Comparison of ENCODE assay signal across 17 mouse cellular contexts in the genomic region with DNA sequence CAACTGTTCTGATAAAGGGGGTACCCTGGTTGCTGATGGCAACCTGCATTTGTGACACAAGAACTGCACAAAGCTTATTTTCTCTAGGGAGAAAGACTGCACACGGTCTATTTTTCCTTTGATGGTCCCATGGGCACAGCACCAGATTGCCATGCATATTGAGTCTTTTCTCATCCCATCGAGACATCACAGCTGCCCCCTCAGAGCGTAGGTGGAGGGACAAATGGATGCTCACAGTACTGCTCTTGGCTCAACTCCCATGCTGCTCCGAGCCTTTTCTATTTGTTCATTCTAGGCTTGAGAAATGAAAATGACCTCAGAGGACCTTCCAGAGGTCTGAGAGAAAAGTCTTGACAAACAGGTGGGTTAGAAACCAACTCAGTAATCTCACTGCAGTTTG.
DNase-seq lines count a peak whose midpoint lies in the region; TF ChIP-seq lines count a peak whose summit lies in the region.
"Had no signal": no experiment of that assay in that cellular context is flagged by ENCODE, and none has a peak within 500 bp of the region (broad histone marks: within the 10 kb centered on the region; RNA-seq: fewer than 3 reads in every experiment).

No protein-coding gene starts in this region.

- H3K4me1 ChIP-seq in cortical plate, adult 2 months (ENCODE audit: control insufficient read depth, insufficient read depth, low read length) = no peaks in the 10 kb centered on the region; the same call in 1 of the 2 replicates
- H3K4me1 ChIP-seq: intestine, embryonic 15.5 days; liver, embryonic 13.5 days; midbrain, embryonic 15.5 days; neural tube, embryonic 15.5 days had no signal

- TF ChIP-seq POLR2A in cortical plate, adult 2 months (IDR thresholded peaks at IDR 0.05; ENCODE audit: extremely low read depth, insufficient read depth, low read length) = no peak

- intact Hi-C loops in left cerebral cortex, postnatal 25 days (cut with DNase I) = loop anchor here (5.0 to 10.0 kb wide), 4 partner anchors 55 to 260 kb away; a partner anchor contains a TSS

- H3K4me3 ChIP-seq in cortical plate, adult 2 months (ENCODE audit: insufficient read depth, low read length) = no peak overlapping the region
- H3K4me3 ChIP-seq: intestine, embryonic 15.5 days; liver, embryonic 13.5 days; midbrain, embryonic 15.5 days; neural tube, embryonic 15.5 days had no signal

- DNase-seq in brain, adult 2 months (ENCODE audit: low read depth, low spot score) = peak; percentile 92
- peak; percentile 92 for DNase-seq in layer of hippocampus, adult 9-11 months
- peak; percentile 71 to 95 for DNase-seq in left cerebral cortex, postnatal 25 days (ENCODE audit: low spot score in 2 of 2)
- no peak for DNase-seq in spleen, adult 18-20 months
- no peak for DNase-seq in thymus, postnatal 36 days
- DNase-seq in gastrocnemius, adult 18-20 months (ENCODE audit: low spot score) = no peak
- no peak for DNase-seq in ovary, adult 18-20 months (ENCODE audit: low spot score)
- DNase-seq: adrenal gland, adult 2 months; heart, adult 11 months; heart, postnatal 4 days; kidney, postnatal 4 days; liver, embryonic 13.5 days; thymus, postnatal 4 days had no signal

- TF ChIP-seq CTCF in cortical plate, adult 2 months (IDR thresholded peaks at IDR 0.05; ENCODE audit: extremely low read depth, insufficient read depth, low read length) = no peak

- H3K27ac ChIP-seq in cortical plate, adult 2 months (ENCODE audit: insufficient read depth, low read length) = peak overlapping the region; percentile 48; the same call in 1 of the 2 replicates
- H3K27ac ChIP-seq: intestine, embryonic 15.5 days; liver, embryonic 13.5 days; midbrain, embryonic 15.5 days; neural tube, embryonic 15.5 days had no signal

Comparison
In these comparisons a context has a peak if more than half of its experiments do, and no peak if none do; other contexts are left out.
1. DNase-seq: peak in brain, adult 2 months (single experiment), layer of hippocampus, adult 9-11 months (single experiment) and left cerebral cortex, postnatal 25 days (2 of 2); none in spleen, adult 18-20 months (0 of 2), thymus, postnatal 36 days (0 of 2), gastrocnemius, adult 18-20 months (single experiment) and ovary, adult 18-20 months (single experiment).